ENCODE assay signal across 8 mouse cellular contexts in the genomic region with DNA sequence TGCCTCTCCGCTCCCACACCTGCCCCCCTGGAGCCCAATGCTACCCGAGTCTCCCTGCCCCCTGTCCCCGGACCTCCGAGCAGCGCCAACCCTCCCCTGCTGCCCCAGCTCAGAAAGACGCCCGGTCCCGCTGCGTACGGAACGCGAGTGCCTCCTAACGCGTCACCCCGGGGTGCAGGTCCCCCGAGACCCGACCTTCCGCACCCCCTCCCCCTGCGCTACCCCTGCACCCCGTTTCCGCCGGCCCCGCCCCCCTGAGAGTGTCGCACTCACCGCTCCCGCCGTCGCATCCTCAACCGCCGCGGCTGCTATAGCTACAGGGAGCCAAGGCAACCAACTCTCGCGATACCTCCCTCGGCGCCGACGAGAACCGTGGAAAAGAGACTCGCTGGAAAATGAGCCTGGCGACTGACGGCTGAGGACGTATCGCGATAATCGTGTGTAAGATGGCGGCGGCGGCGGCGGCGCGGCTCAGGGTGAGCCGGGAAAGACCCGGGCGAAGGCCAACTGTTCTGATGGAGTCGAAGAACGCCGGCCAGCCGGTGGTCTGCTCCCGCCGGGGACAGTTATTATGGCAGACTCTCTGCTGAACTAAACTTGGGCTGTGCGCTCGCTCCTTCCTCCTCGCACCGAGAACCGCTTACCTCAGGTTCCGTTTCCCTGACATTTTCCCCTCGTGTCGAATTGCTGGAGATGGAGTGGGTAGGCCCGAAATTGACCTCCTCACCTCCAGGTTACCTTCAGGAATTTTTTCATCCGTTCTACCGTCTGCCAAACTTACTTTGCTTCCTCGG. TPM values are rescaled to one million over a fixed set of nuclear protein-coding genes. Genes with fewer than 3 reads are reported as not detected.
DNase-seq lines count a peak whose midpoint lies in the region; ATAC-seq lines count a peak whose summit lies in the region.

A gene (minus strand): TSS at position 420 of the 794 bp plus-strand sequence.

- H3K27ac ChIP-seq in hindbrain, embryonic 15.5 days (replicated peaks), result peak within 1 kb of the TSS; percentile 94

- peaks cover 24% of the 10 kb centered on the region for H3K4me1 ChIP-seq in hindbrain, embryonic 15.5 days (replicated peaks)

- ATAC-seq in hindbrain, embryonic 15.5 days (ENCODE audit: low FRiP score, low read depth), result peak; percentile 97

- no peaks in the 10 kb centered on the region for H3K9me3 ChIP-seq in hindbrain, embryonic 15.5 days

- H3K4me2 ChIP-seq in hindbrain, embryonic 15.5 days, result peak within 1 kb of the TSS; percentile 90

- WGBS in hindbrain, embryonic 15.5 days, result under 1% methylated on average over 73 of the region's 73 CpGs

- H3K27me3 ChIP-seq in hindbrain, embryonic 15.5 days, result no peaks in the 10 kb centered on the region

- H3K4me3 ChIP-seq in hindbrain, embryonic 15.5 days, result peak within 1 kb of the TSS; percentile 98

- no peaks in the 10 kb centered on the region for H3K36me3 ChIP-seq in hindbrain, embryonic 15.5 days

- peak within 1 kb of the TSS; percentile 82 for H3K9ac ChIP-seq in hindbrain, embryonic 15.5 days

- peak; percentile 99 for DNase-seq in R1 (ENCODE audit: low read depth, low spot score)
- DNase-seq in cerebellum, postnatal 25 days, result peak; percentile 96 to 98
- peak; percentile 95 to 98 for DNase-seq in frontal cortex, postnatal 36 days (ENCODE audit: low spot score in 2 of 2)
- DNase-seq in left cerebral cortex, adult 11 months (ENCODE audit: low spot score), result peak; percentile 94
- peak; percentile 98 for DNase-seq in lung, postnatal 4 days
- DNase-seq in retina, postnatal 7 days (ENCODE audit: low read depth, low spot score), result peak; percentile 98
- DNase-seq in urinary bladder, adult 2 months (ENCODE audit: low spot score), result peak; percentile 89

RNA-seq across cellular contexts. Expression of the gene that starts here (rescaled TPM):
- polyA plus RNA-seq in hindbrain, embryonic 15.5 days (2015; fragmentation: Nextera tagmentation; extraction: Ambion mirVana), result 10.3 and 11.2 TPM in 2 replicates
- polyA plus RNA-seq in urinary bladder, adult 2 months (2012; rRNA removed), result 16.0 and 16.9 TPM in 2 replicates

Comparison
In these comparisons a context has a peak if more than half of its experiments do, and no peak if none do; other contexts are left out.
1. Peak in every context shown above with its lines: DNase-seq, ATAC-seq, H3K4me3 ChIP-seq and H3K27ac ChIP-seq.